Mouse (Mus musculus): ENCODE measurements at regions not wholly inside any gene's neighbourhood (a gene's known extent, or its start where the extent isn't known, plus 50 kb on each side); places are given as distances from the start of the nearest gene placed in this dataset.

GRCm38 (mm10) chr5:50490223-50490622, 431.4 kb upstream of the Adgra3 start:
- TF ChIP-seq POLR2A (IDR thresholded peaks at IDR 0.05; ENCODE audit: extremely low read depth, insufficient read depth, low read length) (no peak), CTCF (IDR thresholded peaks at IDR 0.05; ENCODE audit: low read depth, low read length) (no peak)

All from liver, adult 2 months (tissue).